Mouse (Mus musculus): Measurements from ENCODE around the gene Cav2. TPM values are rescaled to one million over a fixed set of nuclear protein-coding genes. Genes with fewer than 3 reads are reported as not detected.

Gene Cav2
- total and polyA plus RNA-seq, 2 experiments from 2014 or later, result 21.1 to 23.2 TPM

- DNase-seq (ENCODE audit: low spot score) (no peak), ATAC-seq (no peak)
- no peaks in the 10 kb centered on the region for H3K4me1 ChIP-seq (ENCODE audit: insufficient read depth, low read length)
- H3K36me3 ChIP-seq (ENCODE audit: insufficient read depth, low read length), result no peaks in the 10 kb centered on the region
- WGBS, result 93% methylated on average over 1 of the region's 1 CpGs
- H3K27ac ChIP-seq, result no peak overlapping the region
- no peak overlapping the region for H3K9ac ChIP-seq (replicated peaks; ENCODE audit: low read length)
- H3K4me3 ChIP-seq (ENCODE audit: low read length), result no peak overlapping the region
- TF ChIP-seq CTCF (IDR thresholded peaks at IDR 0.05; ENCODE audit: low read depth), result no peak
- H3K27me3 ChIP-seq (ENCODE audit: insufficient read depth, low read length), result no peaks in the 10 kb centered on the region
- no peaks in the 10 kb centered on the region for H3K9me3 ChIP-seq (ENCODE audit: low read length)
- no peak overlapping the region for H3K4me2 ChIP-seq (ENCODE audit: low read depth, low read length)
These were observed 22.8 kb upstream of the Cav2 start for GRCm38 (mm10) chr6:17258142-17258541.

- TF ChIP-seq CTCF (IDR thresholded peaks at IDR 0.05; ENCODE audit: low read depth), result no peak
- ATAC-seq, result no peak
- no peak for DNase-seq (ENCODE audit: low spot score)
- Histone ChIP-seq H3K9me3 (ENCODE audit: low read length) (no peaks in the 10 kb centered on the region), H3K27ac (no peak overlapping the region), H3K27me3 (ENCODE audit: insufficient read depth, low read length) (no peaks in the 10 kb centered on the region), H3K4me1 (ENCODE audit: insufficient read depth, low read length) (no peaks in the 10 kb centered on the region), H3K4me3 (ENCODE audit: low read length) (no peak overlapping the region), H3K4me2 (ENCODE audit: low read depth, low read length) (no peak overlapping the region), H3K9ac (replicated peaks; ENCODE audit: low read length) (no peak overlapping the region), H3K36me3 (ENCODE audit: insufficient read depth, low read length) (no peaks in the 10 kb centered on the region)
- 77% methylated on average over 1 of the region's 1 CpGs for WGBS
These were observed 22.1 kb upstream of the Cav2 start for GRCm38 (mm10) chr6:17258911-17259310.

DNA sequence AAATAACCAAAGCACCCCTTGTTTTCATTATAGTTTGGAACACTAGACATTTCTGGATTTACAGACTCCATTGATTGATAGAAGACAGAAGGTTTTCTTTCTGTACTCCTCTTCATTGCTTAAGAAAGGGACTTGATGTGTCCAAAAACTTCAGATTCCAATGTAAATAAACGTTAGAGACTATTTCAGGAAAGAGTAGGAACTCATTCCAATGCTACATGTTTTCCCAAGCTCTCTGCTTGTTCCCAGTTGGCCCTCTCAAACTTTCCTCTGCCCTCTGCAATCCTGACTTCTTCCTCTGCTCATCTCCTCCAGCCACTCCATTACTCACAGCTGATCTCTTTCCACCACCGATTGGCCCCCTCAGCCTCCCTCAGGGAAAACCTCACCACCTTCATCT, 18.2 kb upstream of the Cav2 start:
- no peak for ATAC-seq
- H3K4me1 ChIP-seq (ENCODE audit: insufficient read depth, low read length), result no peaks in the 10 kb centered on the region
- H3K27ac ChIP-seq, result no peak overlapping the region
- DNase-seq (ENCODE audit: low spot score), result no peak
- no peak for TF ChIP-seq CTCF (IDR thresholded peaks at IDR 0.05; ENCODE audit: low read depth)
- H3K9me3 ChIP-seq (ENCODE audit: low read length), result no peaks in the 10 kb centered on the region
- H3K4me2 ChIP-seq (ENCODE audit: low read depth, low read length), result no peak overlapping the region
- WGBS, result 64% methylated on average over 2 of the region's 2 CpGs
- H3K36me3 ChIP-seq (ENCODE audit: insufficient read depth, low read length), result no peaks in the 10 kb centered on the region
- no peaks in the 10 kb centered on the region for H3K27me3 ChIP-seq (ENCODE audit: insufficient read depth, low read length)
- no peak overlapping the region for H3K4me3 ChIP-seq (ENCODE audit: low read length)
- H3K9ac ChIP-seq (replicated peaks; ENCODE audit: low read length), result no peak overlapping the region

- no peak overlapping the region for H3K4me2 ChIP-seq (ENCODE audit: low read depth, low read length)
- H3K9ac ChIP-seq (replicated peaks; ENCODE audit: low read length), result no peak overlapping the region
- H3K4me3 ChIP-seq (ENCODE audit: low read length), result no peak overlapping the region
- no peak for TF ChIP-seq CTCF (IDR thresholded peaks at IDR 0.05; ENCODE audit: low read depth)
- H3K4me1 ChIP-seq (ENCODE audit: insufficient read depth, low read length), result no peaks in the 10 kb centered on the region
- no peaks in the 10 kb centered on the region for H3K36me3 ChIP-seq (ENCODE audit: insufficient read depth, low read length)
- 79% methylated on average over 4 of the region's 4 CpGs for WGBS
- DNase-seq (ENCODE audit: low spot score) (no peak), ATAC-seq (no peak)
- H3K27ac ChIP-seq, result no peak overlapping the region
- H3K9me3 ChIP-seq (ENCODE audit: low read length), result no peaks in the 10 kb centered on the region
- no peaks in the 10 kb centered on the region for H3K27me3 ChIP-seq (ENCODE audit: insufficient read depth, low read length)
These were observed 15.9 kb upstream of the Cav2 start for GRCm38 (mm10) chr6:17265043-17265442.

- TF ChIP-seq CTCF (IDR thresholded peaks at IDR 0.05; ENCODE audit: low read depth), result no peak
- Histone ChIP-seq H3K9me3 (ENCODE audit: low read length) (no peaks in the 10 kb centered on the region), H3K9ac (replicated peaks; ENCODE audit: low read length) (no peak overlapping the region), H3K4me2 (ENCODE audit: low read depth, low read length) (no peak overlapping the region), H3K36me3 (ENCODE audit: insufficient read depth, low read length) (no peaks in the 10 kb centered on the region), H3K4me3 (ENCODE audit: low read length) (no peak overlapping the region), H3K27me3 (ENCODE audit: insufficient read depth, low read length) (no peaks in the 10 kb centered on the region), H3K27ac (no peak overlapping the region), H3K4me1 (ENCODE audit: insufficient read depth, low read length) (no peaks in the 10 kb centered on the region)
- DNase-seq (ENCODE audit: low spot score) (no peak), ATAC-seq (no peak)
- WGBS, result 66% methylated on average over 3 of the region's 3 CpGs
These were observed 14.5 kb upstream of the Cav2 start for GRCm38 (mm10) chr6:17266466-17266865.

GRCm38 (mm10) chr6:17278366-17278765, 2.6 kb upstream of the Cav2 start:
- Histone ChIP-seq H3K4me3 (ENCODE audit: low read length) (no peak overlapping the region), H3K27ac (no peak overlapping the region), H3K4me1 (ENCODE audit: insufficient read depth, low read length) (no peaks in the 10 kb centered on the region), H3K36me3 (ENCODE audit: insufficient read depth, low read length) (no peaks in the 10 kb centered on the region), H3K9me3 (ENCODE audit: low read length) (no peaks in the 10 kb centered on the region), H3K27me3 (ENCODE audit: insufficient read depth, low read length) (no peaks in the 10 kb centered on the region), H3K9ac (replicated peaks; ENCODE audit: low read length) (no peak overlapping the region), H3K4me2 (ENCODE audit: low read depth, low read length) (no peak overlapping the region)
- WGBS, result 84% methylated on average over 3 of the region's 3 CpGs
- ATAC-seq (no peak), DNase-seq (ENCODE audit: low spot score) (no peak)
- no peak for TF ChIP-seq CTCF (IDR thresholded peaks at IDR 0.05; ENCODE audit: low read depth)

GRCm38 (mm10) chr6:17281757-17282092, 740 bp downstream of the Cav2 start:
- H3K36me3 ChIP-seq (ENCODE audit: insufficient read depth, low read length), result no peaks in the 10 kb centered on the region
- H3K27ac ChIP-seq, result peak overlapping the region; percentile 54; the same call in 1 of the 2 replicates
- H3K9ac ChIP-seq (replicated peaks; ENCODE audit: low read length), result peak overlapping the region; percentile 60; the same call in 1 of the 2 replicates
- ATAC-seq (peak; percentile 44; the same call in 1 of the 2 replicates), DNase-seq (ENCODE audit: low spot score) (peak; percentile 10)
- 32% methylated on average over 8 of the region's 8 CpGs for WGBS
- peak overlapping the region; percentile 91 for H3K4me2 ChIP-seq (ENCODE audit: low read depth, low read length)
- no peak for TF ChIP-seq CTCF (IDR thresholded peaks at IDR 0.05; ENCODE audit: low read depth)
- H3K27me3 ChIP-seq (ENCODE audit: insufficient read depth, low read length), result no peaks in the 10 kb centered on the region
- peak overlapping the region; percentile 63 for H3K4me3 ChIP-seq (ENCODE audit: low read length)
- H3K4me1 ChIP-seq (ENCODE audit: insufficient read depth, low read length), result no peaks in the 10 kb centered on the region
- no peaks in the 10 kb centered on the region for H3K9me3 ChIP-seq (ENCODE audit: low read length)
